Mouse (Mus musculus): ENCODE results near the gene Ms4a6b. TPM values are rescaled to one million over a fixed set of nuclear protein-coding genes. Genes with fewer than 3 reads are reported as not detected.
"Not testable (repeated sequence)": the region's sequence is repeated elsewhere in the genome, so short reads cannot be mapped to it uniquely, and the experiment has no call there.

The Ms4a6b gene
- total RNA-seq, 1 experiment from 2014 or later = 3.1 TPM

DNA sequence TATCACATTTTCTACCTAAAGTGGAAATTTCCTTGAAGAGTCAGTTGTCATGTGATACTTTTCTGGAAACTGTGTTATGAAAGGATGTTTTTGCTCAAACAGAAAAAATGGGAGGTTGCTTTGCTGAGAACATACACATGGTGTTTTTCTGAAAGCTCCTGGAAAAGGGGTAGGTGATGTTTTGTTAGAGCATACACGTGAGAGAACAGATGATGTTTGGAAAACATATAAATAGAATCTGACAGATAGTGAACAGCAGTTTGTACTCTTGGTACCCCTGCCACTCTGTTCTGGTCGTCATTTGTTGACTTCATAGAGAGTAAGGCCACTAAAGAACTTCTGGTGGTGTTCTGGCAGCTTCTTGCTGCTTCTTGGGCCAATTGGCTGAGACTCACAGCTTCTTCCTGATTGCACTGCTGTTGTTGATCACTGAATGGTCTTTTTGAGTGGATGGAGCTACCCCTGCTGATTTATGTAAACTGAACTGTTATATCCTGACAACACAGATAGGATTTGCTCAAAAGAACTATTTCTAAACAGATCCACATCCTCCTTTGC is 17.7 kb downstream of the Ms4a6b start:
- DNase-seq = no peak

DNA sequence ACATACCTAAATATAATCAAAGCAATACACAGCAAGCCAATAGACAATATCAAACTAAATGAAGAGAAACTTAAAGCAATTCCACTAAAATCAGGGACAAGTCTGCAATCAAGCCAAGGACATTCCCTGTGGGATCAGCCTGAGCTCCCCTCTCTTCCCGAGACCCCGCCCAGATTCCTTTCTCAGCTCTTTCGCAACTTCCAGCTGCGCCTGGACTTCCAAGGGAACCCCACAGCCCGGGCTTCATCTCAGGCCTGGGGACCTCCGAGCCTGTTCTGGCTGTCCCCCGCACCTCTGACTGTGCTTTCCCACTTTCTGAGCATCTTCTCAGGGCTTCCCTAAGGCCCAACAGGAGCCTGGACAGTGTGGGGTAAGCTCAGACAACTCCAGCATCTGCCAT is 20.3 kb downstream of the Ms4a6b start, which contains the start of gene Ms4a4d:
Ms4a4d (plus strand) TSS at position 209 of the 400 bp plus-strand sequence.
- DNase-seq = peak; percentile 15

GRCm38 (mm10) chr19:11537336-11537735 is 21.0 kb downstream of the Ms4a6b start:
- no peak for DNase-seq

- not testable (repeated sequence) for DNase-seq
Measured at GRCm38 (mm10) chr19:11540166-11540821, 24.0 kb downstream of the Ms4a6b start.

DNA sequence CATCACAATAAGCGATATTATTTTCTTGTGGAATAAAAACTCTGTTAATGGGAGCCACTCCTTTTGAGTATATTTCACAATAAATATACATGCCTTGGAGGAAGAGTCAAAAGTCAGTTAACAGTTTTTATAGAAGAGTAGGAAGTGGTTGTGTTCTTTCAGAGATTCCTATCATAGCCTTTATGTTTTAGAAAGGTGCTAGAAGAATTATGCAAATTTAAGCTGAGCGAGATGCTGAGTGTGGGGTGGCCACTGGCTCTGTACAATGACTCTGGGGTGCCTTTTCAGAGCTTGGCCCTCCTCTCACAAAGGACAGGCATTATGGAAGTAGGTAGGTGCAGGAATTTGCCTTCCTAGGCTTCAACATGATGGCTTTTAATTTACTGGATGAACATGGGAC is 28.1 kb downstream of the Ms4a6b start:
- not testable (repeated sequence) for DNase-seq

- no peak for DNase-seq
Measured at GRCm38 (mm10) chr19:11547911-11548310, 31.6 kb downstream of the Ms4a6b start.

DNA sequence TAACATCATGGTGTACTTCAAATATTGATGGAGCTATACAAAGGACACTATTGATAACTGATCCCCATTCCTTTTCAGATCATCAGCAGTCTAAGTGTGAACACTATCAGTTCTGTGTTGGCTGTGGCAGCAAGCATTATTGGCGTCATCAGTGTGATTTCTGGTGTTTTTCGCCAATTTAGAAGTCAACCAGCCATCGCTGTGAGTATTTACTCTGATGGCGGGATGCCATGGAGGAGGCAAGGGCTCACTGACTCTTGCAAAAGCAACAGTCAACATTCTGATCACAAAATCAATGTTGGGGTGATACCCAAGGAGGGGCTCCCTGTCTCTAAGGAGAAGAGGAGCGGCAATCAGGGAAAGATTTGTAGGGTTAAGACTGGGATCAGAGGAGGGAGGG is 38.4 kb downstream of the Ms4a6b start:
- no peak for DNase-seq

DNA sequence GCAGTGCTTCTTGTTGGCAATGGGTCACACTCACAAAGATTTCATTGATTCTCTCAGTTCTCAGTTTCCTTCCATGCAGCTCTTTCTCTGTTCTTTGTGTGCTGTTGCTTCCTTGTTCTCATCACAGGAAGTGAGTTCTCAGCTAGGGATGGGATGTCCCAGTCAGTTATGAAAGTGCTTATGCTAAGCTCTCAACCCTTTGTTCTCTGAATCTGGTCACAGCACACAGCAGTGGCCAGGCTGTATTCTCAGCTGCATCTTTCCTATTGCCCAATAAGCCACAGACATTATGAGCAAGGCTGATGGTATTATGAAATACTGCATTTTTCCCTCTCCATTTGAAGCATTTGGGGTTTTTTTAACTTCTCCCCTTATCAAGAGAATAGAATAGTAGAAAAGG is 43.2 kb downstream of the Ms4a6b start:
- not testable (repeated sequence) for DNase-seq

DNA sequence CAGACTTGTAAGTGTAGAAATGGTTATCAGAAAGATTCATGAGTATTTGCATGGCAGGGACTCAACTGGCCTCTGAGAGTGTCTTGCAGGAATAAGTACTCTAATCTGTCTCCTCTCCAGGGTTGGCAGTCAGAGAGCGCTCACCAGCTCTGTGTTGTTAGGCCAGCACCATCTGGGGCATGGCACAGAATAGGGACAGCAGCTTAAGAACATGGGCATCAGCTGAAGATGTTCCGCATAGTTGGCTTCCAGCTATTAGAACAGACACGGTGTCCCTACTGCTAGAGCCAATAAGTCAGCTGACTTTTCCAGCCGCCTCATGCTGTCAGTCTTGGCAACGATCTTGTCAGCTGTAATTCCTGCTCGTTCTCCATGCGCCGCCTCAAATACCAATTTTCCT is 58.7 kb downstream of the Ms4a6b start:
- no peak for DNase-seq

Other genes starting within 250 kb of the Ms4a6b start
- not detected in 2 replicates for gene Ms4a5, start 232.6 kb upstream of the Ms4a6b start, total RNA-seq (2021)
- gene Ms4a14, start 202.1 kb upstream of the Ms4a6b start, total RNA-seq (2021) = not detected in 2 replicates
- gene Ms4a7, start 180.4 kb upstream of the Ms4a6b start, total RNA-seq (2021) = 0.41 and 1.0 TPM in 2 replicates
- gene Ms4a4a, start 141.0 kb upstream of the Ms4a6b start, total RNA-seq (2021) = 5.1 and 8.4 TPM in 2 replicates
- 0.44 and 8.7 TPM in 2 replicates for gene Ms4a4c, start 111.7 kb upstream of the Ms4a6b start, total RNA-seq (2021)
- 1.9 and 26.8 TPM in 2 replicates for gene Ms4a4b, start 73.0 kb upstream of the Ms4a6b start, total RNA-seq (2021)
- 6.7 and 12.3 TPM in 2 replicates for gene Ms4a6c, start 47.1 kb upstream of the Ms4a6b start, total RNA-seq (2021)
- 0.44 and 7.2 TPM in 2 replicates for gene Gm8369, start 30.6 kb upstream of the Ms4a6b start, total RNA-seq (2021)
- 2.0 and 3.9 TPM in 2 replicates for gene Ms4a4d, start 20.3 kb downstream of the Ms4a6b start, total RNA-seq (2021)
- gene Ms4a6d, start 88.3 kb downstream of the Ms4a6b start, total RNA-seq (2021) = 2.1 and 2.7 TPM in 2 replicates
- not detected in 2 replicates for gene Ms4a2, start 107.2 kb downstream of the Ms4a6b start, total RNA-seq (2021)
- gene Ms4a3, start 124.3 kb downstream of the Ms4a6b start, total RNA-seq (2021) = not detected in 2 replicates
- not detected in 2 replicates for gene Oosp2, start 144.0 kb downstream of the Ms4a6b start, total RNA-seq (2021)
- gene Oosp1, start 174.6 kb downstream of the Ms4a6b start, total RNA-seq (2021) = 1.7 and 1.9 TPM in 2 replicates
- gene Oosp3, start 180.5 kb downstream of the Ms4a6b start, total RNA-seq (2021) = not detected in 2 replicates
- gene Gif, start 231.0 kb downstream of the Ms4a6b start, total RNA-seq (2021) = not detected in 2 replicates